Mouse (Mus musculus) liver, postnatal 0 days (tissue): ENCODE measurements around the gene Kcnmb3. TPM values are rescaled to one million over a fixed set of nuclear protein-coding genes. Genes with fewer than 3 reads are reported as not detected.
"Not testable (repeated sequence)": the region's sequence is repeated elsewhere in the genome, so short reads cannot be mapped to it uniquely, and the experiment has no call there.

Experiments used
- ATAC-seq: fragments of 200-750 bp; cut with Nextera tagmentation; 2 replicates; pipeline ENCODE4 v1.8.0; 2017; ENCODE audit warnings: mild to moderate bottlenecking, moderate library complexity
- DNase-seq: peaks from one replicate; pipeline ENCODE4 v3.0.0-alpha.2; 2016
- H3K27ac ChIP-seq: fragments of 300-500 bp; sonication (generic); 2 replicates; pipeline ENCODE4 v1.5.1; 2014; ENCODE audit warnings: antibody characterized with exemption, moderate library complexity, mild to moderate bottlenecking, low read depth
- H3K27me3 ChIP-seq: fragments of 300-500 bp; sonication (generic); 2 replicates; pipeline ENCODE4 v1.6.1; 2014; ENCODE audit warnings: low read length, control low read depth, mixed read lengths; ENCODE audit not compliant: insufficient read depth
- H3K36me3 ChIP-seq: fragments of 300-500 bp; sonication (generic); replicated peaks from 2 replicates; pipeline ENCODE4 v1.6.1; 2014; ENCODE audit warnings: mild to moderate bottlenecking, control low read depth, low read length, moderate library complexity, mixed read lengths; ENCODE audit not compliant: insufficient read depth
- H3K4me1 ChIP-seq: fragments of 300-500 bp; sonication (generic); 2 replicates; pipeline ENCODE4 v1.6.1; 2014; ENCODE audit warnings: antibody characterized with exemption, mild to moderate bottlenecking, control low read depth; ENCODE audit not compliant: insufficient read depth
- H3K4me2 ChIP-seq: fragments of 300-500 bp; sonication (generic); 2 replicates; pipeline ENCODE4 v1.6.1; 2014; ENCODE audit warnings: low read depth, mild to moderate bottlenecking, low read length, moderate library complexity, mixed read lengths
- H3K4me3 ChIP-seq: fragments of 300-500 bp; sonication (generic); 2 replicates; pipeline ENCODE4 v1.5.1; 2014; ENCODE audit warnings: low read depth, low read length
- H3K9ac ChIP-seq: fragments of 300-500 bp; sonication (generic); replicated peaks from 2 replicates; pipeline ENCODE4 v1.6.1; 2014; ENCODE audit warnings: mild to moderate bottlenecking, moderate library complexity
- H3K9me3 ChIP-seq: fragments of 300-500 bp; sonication (generic); 2 replicates; pipeline ENCODE4 v1.6.1; 2016; ENCODE audit warnings: mild to moderate bottlenecking, control low read depth, low read length, mixed read lengths
- CTCF ChIP-seq: sonication (generic); IDR thresholded peaks from 2 replicates; pipeline ENCODE4 v1.5.1; 2016; ENCODE audit warnings: antibody characterized with exemption, low read depth
- EP300 ChIP-seq: IDR thresholded peaks from 2 replicates; pipeline ENCODE4 v1.6.1; 2016; ENCODE audit warnings: antibody characterized with exemption, low read depth, mild to moderate bottlenecking
- WGBS: fragments of 180-500 bp; shearing (Covaris S2); extraction: QIAGEN DNeasy Blood & Tissue Kit; methylation state at CpG from one replicate; pipeline ENCODE4 v1.1.7; 2014; ENCODE audit not compliant: insufficient replicate concordance; 5-methylcytosine and 5-hydroxymethylcytosine counted together
- polyA plus RNA-seq: library from polyadenylated mRNA; unstranded; fragments of >200 nt; fragmentation: Nextera tagmentation; extraction: Ambion mirVana; gene quantifications from 2 replicates; pipeline ENCODE4 v1.2.1, GENCODE M21; 2015

Gene Kcnmb3
- polyA plus RNA-seq, 1 experiment from 2014 or later: not detected

GRCm38 (mm10) chr3:32441710-32442109 is 50.3 kb downstream of the Kcnmb3 start:
- Histone ChIP-seq H3K9me3 (no peaks in the 10 kb centered on the region), H3K36me3 (peaks cover 70% of the 10 kb centered on the region), H3K4me2 (no peak overlapping the region), H3K9ac (no peak overlapping the region), H3K4me1 (no peaks in the 10 kb centered on the region), H3K27me3 (no peaks in the 10 kb centered on the region), H3K4me3 (no peak overlapping the region), H3K27ac (no peak overlapping the region)
- no peak for ATAC-seq
- TF ChIP-seq EP300: no peak
- 0 out of 2 replicates have a peak, but pooled peaks have one; percentile 3 for TF ChIP-seq CTCF
- no peak for DNase-seq

GRCm38 (mm10) chr3:32438716-32439115 is 53.3 kb downstream of the Kcnmb3 start:
- Histone ChIP-seq H3K27ac (no peak overlapping the region), H3K4me3 (no peak overlapping the region), H3K9me3 (no peaks in the 10 kb centered on the region), H3K27me3 (no peaks in the 10 kb centered on the region), H3K4me2 (no peak overlapping the region), H3K9ac (no peak overlapping the region), H3K4me1 (no peaks in the 10 kb centered on the region), H3K36me3 (peaks cover 57% of the 10 kb centered on the region)
- DNase-seq (no peak), ATAC-seq (no peak)
- 81% methylated on average over 4 of the region's 4 CpGs for WGBS
- no peak for TF ChIP-seq CTCF

- 88% methylated on average over 6 of the region's 6 CpGs for WGBS
- no peaks in the 10 kb centered on the region for H3K4me1 ChIP-seq
- no peak overlapping the region for H3K27ac ChIP-seq
- TF ChIP-seq EP300 (no peak), CTCF (no peak)
- H3K4me3 ChIP-seq: no peak overlapping the region
- no peaks in the 10 kb centered on the region for H3K27me3 ChIP-seq
- peaks cover 52% of the 10 kb centered on the region for H3K36me3 ChIP-seq
- DNase-seq (no peak), ATAC-seq (no peak)
- H3K9ac ChIP-seq: no peak overlapping the region
- H3K4me2 ChIP-seq: no peak overlapping the region
- no peaks in the 10 kb centered on the region for H3K9me3 ChIP-seq
Measured at GRCm38 (mm10) chr3:32437820-32438219, 54.2 kb downstream of the Kcnmb3 start.

- ATAC-seq: no peak
- Histone ChIP-seq H3K4me3 (no peak overlapping the region), H3K9me3 (no peaks in the 10 kb centered on the region), H3K9ac (no peak overlapping the region), H3K27me3 (no peaks in the 10 kb centered on the region), H3K4me1 (no peaks in the 10 kb centered on the region), H3K4me2 (no peak overlapping the region), H3K36me3 (peaks cover 48% of the 10 kb centered on the region), H3K27ac (no peak overlapping the region)
- DNase-seq: no peak
- WGBS: 87% methylated on average over 6 of the region's 6 CpGs
- TF ChIP-seq CTCF (no peak), EP300 (no peak)
Measured at GRCm38 (mm10) chr3:32437297-32437696, 54.7 kb downstream of the Kcnmb3 start.

DNA sequence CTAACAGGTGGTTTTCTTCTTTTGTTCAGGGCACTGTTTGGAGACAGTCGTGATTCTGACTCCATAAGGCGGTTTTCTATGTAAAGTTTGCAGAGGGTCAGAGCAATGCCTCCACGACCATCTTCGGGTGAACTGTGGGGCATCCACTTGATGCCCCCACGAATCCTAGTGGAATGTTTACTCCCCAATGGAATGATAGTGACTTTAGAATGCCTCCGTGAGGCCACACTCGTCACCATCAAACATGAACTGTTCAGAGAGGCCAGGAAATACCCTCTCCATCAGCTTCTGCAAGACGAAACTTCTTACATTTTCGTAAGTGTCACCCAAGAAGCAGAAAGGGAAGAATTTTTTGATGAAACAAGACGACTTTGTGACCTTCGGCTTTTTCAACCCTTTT is 55.9 kb downstream of the Kcnmb3 start:
- no peaks in the 10 kb centered on the region for H3K27me3 ChIP-seq
- ATAC-seq (no peak), DNase-seq (no peak)
- 78% methylated on average over 11 of the region's 11 CpGs for WGBS
- H3K4me3 ChIP-seq: no peak overlapping the region
- no peak overlapping the region for H3K9ac ChIP-seq
- no peak overlapping the region for H3K4me2 ChIP-seq
- H3K4me1 ChIP-seq: no peaks in the 10 kb centered on the region
- peaks cover 38% of the 10 kb centered on the region for H3K36me3 ChIP-seq
- TF ChIP-seq EP300 (no peak), CTCF (no peak)
- no peak overlapping the region for H3K27ac ChIP-seq
- no peaks in the 10 kb centered on the region for H3K9me3 ChIP-seq

DNA sequence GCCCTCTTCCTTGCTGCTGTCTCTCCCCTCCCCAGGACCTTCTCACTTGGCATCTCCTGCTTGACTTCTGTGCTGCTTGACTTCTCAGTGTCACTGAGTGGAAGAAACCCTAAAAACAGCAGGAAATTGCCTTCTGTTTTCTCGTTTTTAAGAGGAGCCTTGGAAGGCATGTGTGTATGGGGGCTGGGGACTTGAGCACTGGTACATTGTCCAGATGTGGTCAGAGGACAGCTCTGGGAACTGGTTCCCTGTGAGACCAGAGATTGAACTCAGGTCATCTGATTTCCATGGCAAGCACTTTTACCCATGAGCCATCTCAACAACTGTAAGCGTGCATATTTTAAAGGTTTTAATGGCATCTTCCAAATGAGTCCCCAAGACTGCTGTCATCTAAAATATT is 58.0 kb downstream of the Kcnmb3 start:
- DNase-seq: no peak

GRCm38 (mm10) chr3:32430394-32430793 is 61.6 kb downstream of the Kcnmb3 start:
- ATAC-seq: no peak
- no peaks in the 10 kb centered on the region for H3K9me3 ChIP-seq

More for the DNA sequence above, 58.0 kb downstream of the Kcnmb3 start:
- H3K4me2 ChIP-seq: no peak overlapping the region
- no peak overlapping the region for H3K4me3 ChIP-seq
- H3K9ac ChIP-seq: no peak overlapping the region
- H3K4me1 ChIP-seq: no peaks in the 10 kb centered on the region
- H3K36me3 ChIP-seq: peaks cover 20% of the 10 kb centered on the region
- H3K27ac ChIP-seq: no peak overlapping the region
- H3K9me3 ChIP-seq: no peaks in the 10 kb centered on the region
- 73% methylated on average over 2 of the region's 2 CpGs for whole genome bisulfite sequencing
- H3K27me3 ChIP-seq: no peaks in the 10 kb centered on the region
- ATAC-seq: no peak
- TF ChIP-seq EP300: no peak
- no peak for TF ChIP-seq CTCF

GRCm38 (mm10) chr3:32429351-32429750 is 62.7 kb downstream of the Kcnmb3 start:
- peaks cover 12% of the 10 kb centered on the region; the same call in 1 of the 2 replicates for H3K4me1 ChIP-seq
- not testable (repeated sequence) for H3K27ac ChIP-seq, ATAC-seq, H3K9me3 ChIP-seq, H3K36me3 ChIP-seq, H3K4me3 ChIP-seq, DNase-seq, H3K27me3 ChIP-seq, H3K4me2 ChIP-seq, H3K9ac ChIP-seq

More at GRCm38 (mm10) chr3:32430394-32430793, 61.6 kb downstream of the Kcnmb3 start:
- WGBS: 57% methylated on average over 2 of the region's 2 CpGs
- Histone ChIP-seq H3K27ac (no peak overlapping the region), H3K9ac (no peak overlapping the region), H3K4me3 (no peak overlapping the region), H3K27me3 (no peaks in the 10 kb centered on the region), H3K4me1 (peaks cover 12% of the 10 kb centered on the region; the same call in 1 of the 2 replicates), H3K36me3 (no peaks in the 10 kb centered on the region), H3K4me2 (no peak overlapping the region)
- TF ChIP-seq CTCF: no peak
- TF ChIP-seq EP300: no peak
- DNase-seq: no peak
